Mouse (Mus musculus) limb, embryonic 15.5 days (tissue): ENCODE results near the gene Wdr49. TPM values are rescaled to one million over a fixed set of nuclear protein-coding genes. Genes with fewer than 3 reads are reported as not detected.
"Not testable (repeated sequence)": the region's sequence is repeated elsewhere in the genome, so short reads cannot be mapped to it uniquely, and the experiment has no call there.

Experiments used
- ATAC-seq: fragments of 200-750 bp; cut with Nextera tagmentation; 2 replicates; pipeline ENCODE4 v1.8.0; 2017; ENCODE audit warnings: low read depth, moderate TSS enrichment; ENCODE audit not compliant: insufficient number of reproducible peaks, low FRiP score, low TSS enrichment
- H3K27ac ChIP-seq: fragments of 300-500 bp; sonication (generic); 2 replicates; pipeline ENCODE4 v1.5.1; 2015; ENCODE audit warnings: moderate library complexity, mild to moderate bottlenecking, inconsistent platforms
- H3K27me3 ChIP-seq: fragments of 300-500 bp; sonication (generic); 2 replicates; pipeline ENCODE4 v1.6.1; 2015; ENCODE audit warnings: inconsistent platforms
- H3K36me3 ChIP-seq: fragments of 300-500 bp; sonication (generic); 2 replicates; pipeline ENCODE4 v1.6.1; 2015; ENCODE audit warnings: inconsistent platforms
- H3K4me1 ChIP-seq: fragments of 300-500 bp; sonication (generic); 2 replicates; pipeline ENCODE4 v1.6.1; 2015; ENCODE audit warnings: inconsistent platforms
- H3K4me2 ChIP-seq: fragments of 300-500 bp; sonication (generic); 2 replicates; pipeline ENCODE4 v1.6.1; 2015; ENCODE audit warnings: mild to moderate bottlenecking, inconsistent platforms
- H3K4me3 ChIP-seq: fragments of 300-500 bp; sonication (generic); 2 replicates; pipeline ENCODE4 v1.5.1; 2015; ENCODE audit warnings: mild to moderate bottlenecking, inconsistent platforms
- H3K9ac ChIP-seq: fragments of 300-500 bp; sonication (generic); 2 replicates; pipeline ENCODE4 v1.6.1; 2015; ENCODE audit warnings: inconsistent platforms
- H3K9me3 ChIP-seq: fragments of 300-500 bp; sonication (generic); 2 replicates; pipeline ENCODE4 v1.6.1; 2016; ENCODE audit warnings: inconsistent platforms
- WGBS: fragments of 180-500 bp; shearing (Covaris S2); methylation state at CpG from one replicate; pipeline ENCODE4 v1.1.7; 2015; 5-methylcytosine and 5-hydroxymethylcytosine counted together
- polyA plus RNA-seq: library from polyadenylated mRNA; unstranded; fragments of >200 nt; fragmentation: Nextera tagmentation; extraction: Ambion mirVana; gene quantifications from 2 replicates; pipeline ENCODE4 v1.2.1, GENCODE M21; 2015

The Wdr49 gene
- polyA plus RNA-seq, 1 experiment from 2014 or later: not detected

DNA sequence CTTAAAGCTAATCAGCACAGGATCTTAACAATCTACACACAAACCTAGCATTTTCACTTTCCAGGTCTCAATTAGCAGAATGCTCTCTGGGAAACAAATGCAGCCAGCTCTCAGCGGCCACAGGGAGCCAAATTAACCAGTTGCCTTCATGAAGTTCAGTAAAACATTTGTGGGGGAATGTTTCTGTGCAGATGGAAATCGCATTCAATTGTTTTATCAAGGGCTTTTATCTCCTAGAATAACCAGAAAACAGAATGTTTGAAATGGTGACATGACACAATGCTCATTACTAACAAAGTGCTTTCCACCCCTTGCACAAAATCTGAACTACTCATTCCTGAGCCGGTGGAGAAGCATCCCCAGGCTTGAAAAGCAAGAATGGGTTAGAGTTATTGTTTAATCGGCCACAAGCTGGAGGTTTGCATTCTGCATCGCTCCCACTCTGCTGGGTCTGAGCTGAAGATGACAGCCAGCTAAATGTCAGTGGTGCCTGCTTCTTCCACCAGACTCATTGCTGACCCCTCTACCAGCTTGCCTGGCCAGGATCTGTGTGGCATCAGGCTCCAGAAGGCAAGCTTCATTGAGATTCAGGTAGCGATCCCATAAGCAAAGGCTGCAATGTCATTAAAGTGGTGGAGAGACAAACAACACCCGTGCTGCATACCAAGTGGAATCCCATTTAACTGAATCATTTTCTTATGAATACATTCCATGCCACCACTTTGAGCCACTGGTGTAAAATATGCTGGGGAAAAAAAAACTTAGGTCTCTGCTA is 86.6 kb downstream of the Wdr49 start:
- H3K36me3 ChIP-seq: no peaks in the 10 kb centered on the region
- ATAC-seq: no peak
- no peak overlapping the region for H3K9ac ChIP-seq
- no peaks in the 10 kb centered on the region for H3K27me3 ChIP-seq
- WGBS: 70% methylated on average over 7 of the region's 7 CpGs
- H3K4me2 ChIP-seq: no peak overlapping the region
- no peak overlapping the region for H3K27ac ChIP-seq
- no peak overlapping the region for H3K4me3 ChIP-seq
- H3K9me3 ChIP-seq: no peaks in the 10 kb centered on the region
- no peaks in the 10 kb centered on the region for H3K4me1 ChIP-seq

DNA sequence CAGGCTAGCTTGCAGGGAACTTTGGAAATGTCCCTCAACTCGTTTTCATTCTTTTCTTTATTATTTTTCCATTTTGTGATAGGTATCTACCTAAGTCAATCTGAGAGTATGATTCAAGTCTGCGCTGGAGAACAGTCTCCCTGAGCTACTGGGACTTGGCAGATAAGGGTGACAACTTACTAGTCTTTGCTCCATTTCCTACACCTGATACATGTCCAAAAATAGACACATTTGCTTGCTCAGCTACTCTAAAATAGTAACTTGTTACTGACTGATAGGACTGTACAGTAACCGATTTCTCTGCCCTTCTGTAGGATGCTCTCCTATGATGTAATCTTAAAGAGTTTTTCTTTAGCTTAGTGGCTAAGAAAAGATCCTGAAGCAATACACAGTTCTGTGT is 87.5 kb downstream of the Wdr49 start:
- Histone ChIP-seq H3K4me2 (no peak overlapping the region), H3K9ac (no peak overlapping the region), H3K36me3 (no peaks in the 10 kb centered on the region), H3K27me3 (no peaks in the 10 kb centered on the region), H3K4me3 (no peak overlapping the region), H3K27ac (no peak overlapping the region), H3K9me3 (no peaks in the 10 kb centered on the region), H3K4me1 (no peaks in the 10 kb centered on the region)
- ATAC-seq: no peak
- WGBS: 69% methylated on average over 3 of the region's 3 CpGs

DNA sequence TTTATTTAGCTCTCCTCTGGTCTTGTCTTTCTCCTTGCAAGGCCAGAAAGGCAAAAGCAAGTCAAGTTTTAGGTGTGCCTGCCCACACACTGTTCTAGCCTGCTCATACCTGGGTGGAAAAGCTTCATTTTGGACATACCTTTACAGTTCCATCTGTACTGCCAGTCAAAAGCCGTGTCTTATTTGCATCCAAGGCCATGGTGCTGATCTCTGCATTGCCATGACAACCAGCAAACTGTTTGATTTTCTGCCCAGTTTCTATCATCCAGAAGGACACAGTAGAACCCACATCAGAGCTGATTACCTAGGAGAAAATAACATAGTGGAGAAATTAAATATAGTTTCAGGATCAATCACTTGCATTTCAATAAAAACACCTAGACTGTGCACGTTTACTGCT is 100.2 kb downstream of the Wdr49 start:
- no peak overlapping the region for H3K4me3 ChIP-seq
- no peaks in the 10 kb centered on the region for H3K36me3 ChIP-seq
- H3K9me3 ChIP-seq: no peaks in the 10 kb centered on the region
- WGBS: 79% methylated on average over 2 of the region's 2 CpGs
- H3K4me1 ChIP-seq: no peaks in the 10 kb centered on the region
- no peak overlapping the region for H3K9ac ChIP-seq
- H3K27ac ChIP-seq: no peak overlapping the region
- ATAC-seq: no peak
- no peaks in the 10 kb centered on the region for H3K27me3 ChIP-seq
- H3K4me2 ChIP-seq: no peak overlapping the region

DNA sequence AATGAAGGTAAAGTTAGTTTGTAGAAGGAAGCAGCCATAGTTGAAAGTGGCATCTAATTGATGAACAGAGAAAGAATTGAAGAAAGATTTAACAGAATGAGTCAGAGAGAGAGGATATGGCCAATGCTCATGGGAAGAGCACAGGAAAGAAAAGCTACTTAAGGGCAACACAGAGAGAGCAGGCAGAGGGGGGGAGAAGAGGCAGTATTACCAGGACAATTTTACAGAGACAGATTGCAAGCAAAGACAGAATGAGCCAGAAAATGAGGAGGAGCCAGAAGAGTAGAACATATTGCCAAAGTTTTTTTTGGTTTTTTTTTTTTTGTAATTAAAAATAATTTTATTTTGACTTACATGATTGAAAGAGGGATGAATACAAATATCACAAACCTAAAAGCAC is 128.0 kb downstream of the Wdr49 start:
- no peak for ATAC-seq
- H3K27ac ChIP-seq: no peak overlapping the region
- no peaks in the 10 kb centered on the region for H3K27me3 ChIP-seq

DNA sequence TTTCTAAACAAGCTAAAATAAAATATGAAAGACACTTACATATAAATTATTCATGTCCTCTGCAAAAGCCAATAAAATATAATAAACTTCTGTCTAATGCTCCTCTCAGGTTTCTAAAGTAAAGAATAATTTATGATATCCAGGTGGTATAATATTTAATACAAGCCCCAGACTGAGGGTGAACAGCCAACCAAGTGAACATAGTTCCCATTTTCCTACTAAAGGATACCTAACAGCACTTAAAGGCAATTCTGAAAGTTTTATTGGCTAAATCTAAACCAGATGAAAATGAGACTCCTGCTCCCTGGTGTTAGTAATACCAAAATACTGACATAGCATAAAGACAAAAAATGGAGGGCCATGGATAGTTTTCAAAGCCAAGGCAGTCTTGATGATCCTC is 144.8 kb downstream of the Wdr49 start:
- no peak overlapping the region for H3K4me3 ChIP-seq
- H3K4me2 ChIP-seq: no peak overlapping the region
- no peaks in the 10 kb centered on the region for H3K4me1 ChIP-seq
- no peaks in the 10 kb centered on the region for H3K36me3 ChIP-seq
- H3K27ac ChIP-seq: no peak overlapping the region
- ATAC-seq: no peak
- no peak overlapping the region for H3K9ac ChIP-seq
- no peaks in the 10 kb centered on the region for H3K9me3 ChIP-seq
- no peaks in the 10 kb centered on the region for H3K27me3 ChIP-seq

More for the DNA sequence above, 128.0 kb downstream of the Wdr49 start:
- Histone ChIP-seq H3K4me3 (no peak overlapping the region), H3K4me1 (no peaks in the 10 kb centered on the region), H3K36me3 (no peaks in the 10 kb centered on the region), H3K9ac (no peak overlapping the region), H3K9me3 (no peaks in the 10 kb centered on the region), H3K4me2 (no peak overlapping the region)

DNA sequence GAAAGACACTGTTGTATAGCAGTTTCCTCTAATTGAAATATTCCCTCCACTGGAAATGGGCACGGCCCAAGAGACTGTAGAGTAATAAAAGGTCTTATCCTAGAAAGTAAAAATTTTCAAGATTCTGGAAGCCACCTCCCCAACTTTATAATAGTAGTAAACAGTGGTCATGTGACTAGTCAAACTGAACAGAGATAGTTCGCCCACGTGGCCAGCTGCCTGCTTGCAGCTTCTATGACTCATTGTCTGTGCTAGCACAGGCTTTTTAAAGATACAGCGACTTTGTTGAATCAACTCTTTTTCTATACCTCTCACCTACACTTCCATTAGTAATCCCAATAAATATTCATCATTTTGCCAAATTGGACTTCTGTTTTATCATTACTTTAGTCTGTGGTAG is 161.0 kb downstream of the Wdr49 start:
- 75% methylated on average over 4 of the region's 4 CpGs for WGBS
- Histone ChIP-seq H3K27me3 (no peaks in the 10 kb centered on the region), H3K27ac (no peak overlapping the region), H3K4me3 (no peak overlapping the region), H3K9ac (no peak overlapping the region), H3K4me1 (no peaks in the 10 kb centered on the region), H3K9me3 (no peaks in the 10 kb centered on the region), H3K36me3 (no peaks in the 10 kb centered on the region), H3K4me2 (no peak overlapping the region)
- ATAC-seq: no peak

DNA sequence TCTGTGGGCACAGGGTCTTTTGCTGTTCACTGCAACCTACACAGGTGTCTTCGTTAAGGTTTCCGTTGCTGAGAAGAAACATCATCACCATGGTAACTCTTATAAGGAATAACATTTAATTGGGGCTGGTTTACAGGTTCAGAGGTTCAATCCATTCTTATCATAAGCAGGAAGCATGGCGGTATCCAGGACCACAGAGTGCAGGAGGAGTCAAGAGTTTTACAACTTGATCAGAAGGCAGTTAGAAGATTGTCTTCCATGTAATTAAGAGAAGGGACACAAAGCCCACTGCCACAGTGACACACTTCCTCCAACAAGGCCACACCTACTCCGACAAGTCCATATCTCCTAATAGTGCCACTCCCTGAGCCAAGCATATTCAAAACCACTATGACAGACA is 173.1 kb downstream of the Wdr49 start:
- H3K4me2 ChIP-seq: no peak overlapping the region
- no peaks in the 10 kb centered on the region for H3K4me1 ChIP-seq
- H3K9me3 ChIP-seq: no peaks in the 10 kb centered on the region
- no peak overlapping the region for H3K9ac ChIP-seq
- no peak overlapping the region for H3K4me3 ChIP-seq
- WGBS: 84% methylated on average over 4 of the region's 4 CpGs
- ATAC-seq: no peak
- no peak overlapping the region for H3K27ac ChIP-seq
- no peaks in the 10 kb centered on the region for H3K36me3 ChIP-seq
- no peaks in the 10 kb centered on the region for H3K27me3 ChIP-seq

DNA sequence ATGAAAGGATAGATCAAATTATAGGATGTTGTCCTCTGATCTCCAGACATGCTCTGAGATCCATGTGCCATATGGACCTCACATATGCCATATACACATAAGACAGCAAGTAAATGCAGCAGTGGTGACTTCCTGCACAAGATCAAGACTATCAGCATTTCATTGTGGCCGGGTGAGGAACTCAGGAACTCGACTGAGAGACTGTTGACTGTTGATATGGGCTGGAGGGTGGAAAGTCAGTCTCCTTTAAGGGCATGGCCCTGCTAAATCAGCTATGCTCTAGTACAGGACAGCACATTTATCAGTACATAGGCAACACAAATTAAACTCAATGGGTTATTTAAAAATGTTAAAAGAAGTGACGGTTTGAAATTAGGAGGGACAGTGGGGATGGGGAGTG is 173.7 kb downstream of the Wdr49 start:
- no peak for ATAC-seq
- Histone ChIP-seq H3K4me3 (no peak overlapping the region), H3K4me1 (no peaks in the 10 kb centered on the region), H3K4me2 (no peak overlapping the region), H3K27me3 (no peaks in the 10 kb centered on the region), H3K36me3 (no peaks in the 10 kb centered on the region), H3K9me3 (no peaks in the 10 kb centered on the region), H3K9ac (no peak overlapping the region), H3K27ac (no peak overlapping the region)
- WGBS: 71% methylated on average over 3 of the region's 3 CpGs

DNA sequence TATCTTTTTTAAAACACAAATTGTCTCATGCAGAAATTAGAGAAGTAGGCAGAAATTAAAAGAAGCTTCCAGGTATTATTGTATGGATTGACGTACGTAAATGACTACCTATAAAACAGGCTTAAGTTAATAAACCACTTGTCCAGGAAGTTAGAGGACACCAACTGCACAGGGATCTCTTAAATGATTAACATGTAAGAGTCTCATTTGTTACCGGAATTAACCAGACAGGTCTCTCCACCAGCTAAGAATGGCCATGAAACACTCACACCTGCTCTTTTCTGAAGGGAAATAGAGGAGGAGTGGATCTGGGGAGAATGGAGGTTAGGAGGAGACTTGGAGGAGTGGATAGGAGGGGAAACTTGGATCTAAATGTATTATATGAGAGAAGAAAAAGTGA is 176.4 kb downstream of the Wdr49 start:
- no peaks in the 10 kb centered on the region for H3K9me3 ChIP-seq
- H3K4me2 ChIP-seq: no peak overlapping the region
- 72% methylated on average over 3 of the region's 3 CpGs for WGBS
- H3K27me3 ChIP-seq: no peaks in the 10 kb centered on the region
- H3K4me1 ChIP-seq: no peaks in the 10 kb centered on the region
- no peak overlapping the region for H3K9ac ChIP-seq
- H3K27ac ChIP-seq: no peak overlapping the region
- no peak overlapping the region for H3K4me3 ChIP-seq
- H3K36me3 ChIP-seq: no peaks in the 10 kb centered on the region
- no peak for ATAC-seq

DNA sequence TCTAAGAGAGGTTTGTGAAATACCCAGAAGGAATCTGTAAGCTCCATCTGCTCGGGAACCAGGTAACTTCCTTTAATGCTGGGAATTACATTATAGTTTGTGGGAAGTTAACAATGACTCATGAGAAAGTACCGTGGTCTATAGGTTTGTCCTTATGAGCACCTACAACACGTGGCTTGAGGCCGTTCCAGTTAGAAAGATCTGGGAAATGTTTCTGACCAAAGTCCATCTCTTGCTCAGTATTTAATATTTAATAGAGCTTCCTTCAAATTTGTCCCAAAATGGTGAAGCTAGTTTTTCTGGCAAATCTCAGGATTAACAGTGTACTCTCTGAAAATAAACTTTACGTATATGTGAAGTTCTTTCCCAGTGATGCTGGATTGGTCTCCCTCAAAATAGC is 177.3 kb downstream of the Wdr49 start:
- Histone ChIP-seq H3K4me2 (no peak overlapping the region), H3K4me1 (no peaks in the 10 kb centered on the region), H3K27me3 (no peaks in the 10 kb centered on the region), H3K9ac (no peak overlapping the region), H3K4me3 (no peak overlapping the region), H3K36me3 (no peaks in the 10 kb centered on the region), H3K9me3 (no peaks in the 10 kb centered on the region), H3K27ac (no peak overlapping the region)
- WGBS: 88% methylated on average over 5 of the region's 5 CpGs
- ATAC-seq: no peak

DNA sequence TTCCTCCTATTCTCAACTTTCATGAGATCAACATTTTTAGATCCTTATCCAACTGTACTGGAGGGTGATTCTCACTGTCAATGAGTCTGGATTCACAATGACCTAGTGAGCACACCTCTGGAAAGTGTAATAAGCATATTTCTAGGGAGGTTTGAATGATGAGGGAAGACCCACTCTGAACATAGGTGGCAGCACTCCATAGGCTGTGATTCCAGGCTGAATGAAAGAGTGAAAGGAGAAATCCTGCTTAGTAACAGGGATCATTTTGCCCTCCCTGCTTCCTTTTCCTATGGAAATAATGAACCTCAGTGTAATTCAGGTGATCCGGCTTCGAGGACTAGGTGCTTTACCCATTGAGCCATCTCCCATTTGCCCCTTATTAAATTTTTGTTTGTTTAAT is 180.9 kb downstream of the Wdr49 start:
- Histone ChIP-seq H3K36me3 (no peaks in the 10 kb centered on the region), H3K27me3 (no peaks in the 10 kb centered on the region), H3K27ac (no peak overlapping the region), H3K9me3 (no peaks in the 10 kb centered on the region), H3K4me3 (no peak overlapping the region), H3K4me1 (no peaks in the 10 kb centered on the region), H3K9ac (no peak overlapping the region), H3K4me2 (no peak overlapping the region)
- WGBS: 92% methylated on average over 2 of the region's 2 CpGs
- no peak for ATAC-seq

DNA sequence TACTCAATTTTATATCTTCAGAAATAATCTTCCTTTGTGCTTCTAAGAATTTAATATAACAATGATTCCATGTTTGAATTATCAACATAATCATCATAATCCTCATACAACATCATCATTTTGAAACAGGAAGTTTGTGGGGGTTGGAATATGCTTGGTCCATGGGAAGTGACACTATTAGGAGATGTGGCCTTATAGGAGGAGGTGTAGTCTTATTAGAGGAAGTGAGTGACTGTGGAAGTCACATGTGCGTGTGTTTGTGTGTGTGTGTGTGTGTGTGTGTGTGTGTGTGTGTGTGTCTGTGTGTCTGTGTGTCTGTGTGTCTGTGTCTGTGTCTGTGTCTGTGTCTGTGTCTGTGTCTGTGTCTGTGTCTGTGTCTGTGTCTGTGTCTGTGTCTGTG is 182.5 kb downstream of the Wdr49 start:
- ATAC-seq, H3K27me3 ChIP-seq, H3K36me3 ChIP-seq, H3K9ac ChIP-seq, H3K4me1 ChIP-seq, H3K4me2 ChIP-seq, H3K9me3 ChIP-seq, H3K4me3 ChIP-seq, H3K27ac ChIP-seq: not testable (repeated sequence)
- 71% methylated on average over 1 of the region's 1 CpGs for WGBS

DNA sequence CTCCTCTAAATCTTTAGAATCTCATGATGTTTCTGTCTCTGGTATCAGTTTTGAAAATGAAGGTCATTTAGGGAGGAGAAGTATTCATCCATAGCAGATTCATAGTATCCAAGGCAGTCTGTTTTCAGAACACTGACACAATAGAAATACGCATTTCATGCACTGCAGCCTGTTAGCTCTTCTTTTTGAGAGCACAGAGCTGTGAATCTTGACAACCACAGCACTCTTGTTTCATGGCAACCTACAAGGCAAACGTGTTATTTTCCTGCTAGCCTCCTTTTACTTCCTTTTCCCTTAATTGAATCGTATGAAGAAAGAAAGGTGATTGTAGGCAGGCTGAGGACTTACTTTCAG is 184.2 kb downstream of the Wdr49 start:
- WGBS: 51% methylated on average over 3 of the region's 3 CpGs
- Histone ChIP-seq H3K27ac (no peak overlapping the region), H3K36me3 (no peaks in the 10 kb centered on the region), H3K4me3 (no peak overlapping the region), H3K9me3 (no peaks in the 10 kb centered on the region), H3K27me3 (no peaks in the 10 kb centered on the region), H3K4me1 (no peaks in the 10 kb centered on the region), H3K9ac (no peak overlapping the region), H3K4me2 (no peak overlapping the region)
- no peak for ATAC-seq
